Comparison of ENCODE assay signal across 17 mouse cellular contexts in the genomic region with DNA sequence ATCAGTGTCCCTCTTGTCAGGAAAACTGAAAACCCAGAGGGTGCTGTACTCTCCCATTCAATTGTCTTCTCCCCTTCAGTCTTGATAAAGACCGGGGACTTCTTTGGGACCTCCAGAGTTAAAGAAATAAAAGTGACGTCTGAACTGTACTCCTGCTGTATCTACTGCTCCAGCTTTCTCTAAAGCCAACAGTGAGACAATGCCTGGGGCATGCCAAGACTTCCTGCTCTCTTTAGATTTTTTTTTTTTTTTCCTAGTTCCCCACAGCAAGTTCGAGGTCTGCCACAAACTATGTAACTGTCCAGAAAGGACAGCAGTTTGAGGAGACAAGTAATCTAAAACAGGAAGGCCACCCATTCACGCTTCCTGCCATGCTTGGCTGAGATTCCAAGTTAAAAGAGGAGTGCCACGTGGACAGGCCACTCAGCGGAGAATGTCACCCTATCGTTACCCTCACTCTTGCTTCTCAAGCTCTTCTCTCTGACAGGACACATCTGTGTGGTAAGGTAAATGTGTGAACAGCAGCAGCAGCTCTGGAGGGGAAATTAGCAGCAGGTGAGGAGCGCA. TPM values are rescaled to one million over a fixed set of nuclear protein-coding genes. Genes with fewer than 3 reads are reported as not detected.
DNase-seq lines count a peak whose midpoint lies in the region; ATAC-seq and TF ChIP-seq lines count a peak whose summit lies in the region.
"Had no signal": no experiment of that assay in that cellular context is flagged by ENCODE, and none has a peak within 500 bp of the region (broad histone marks: within the 10 kb centered on the region; RNA-seq: fewer than 3 reads in every experiment).

No protein-coding gene starts in this region.

- WGBS in kidney, embryonic 15.5 days = 40% methylated on average over 8 of the region's 8 CpGs
- WGBS in heart, embryonic 11.5 days (ENCODE audit: insufficient replicate concordance) = 30% methylated on average over 8 of the region's 8 CpGs
- WGBS in intestine, postnatal 0 days = 48% methylated on average over 8 of the region's 8 CpGs
- WGBS in midbrain, embryonic 10.5 days = 80% methylated on average over 8 of the region's 8 CpGs

- no peak for TF ChIP-seq CTCF in intestine, postnatal 0 days (IDR thresholded peaks at IDR 0.05; ENCODE audit: low read depth)

- H3K9ac ChIP-seq in kidney, embryonic 15.5 days = no peak overlapping the region
- H3K9ac ChIP-seq in heart, embryonic 11.5 days (ENCODE audit: low read depth, low read length) = no peak overlapping the region
- no peak overlapping the region for H3K9ac ChIP-seq in intestine, postnatal 0 days (ENCODE audit: low read depth, low read length)
- H3K9ac ChIP-seq: embryonic facial prominence, embryonic 12.5 days had no signal

- no peaks in the 10 kb centered on the region for H3K36me3 ChIP-seq in kidney, embryonic 15.5 days
- no peaks in the 10 kb centered on the region for H3K36me3 ChIP-seq in heart, embryonic 11.5 days (ENCODE audit: control insufficient read depth, insufficient read depth, low read length)
- H3K36me3 ChIP-seq in intestine, postnatal 0 days (ENCODE audit: control insufficient read depth, insufficient read depth) = no peaks in the 10 kb centered on the region
- H3K36me3 ChIP-seq in midbrain, embryonic 10.5 days = no peaks in the 10 kb centered on the region
- H3K36me3 ChIP-seq: embryonic facial prominence, embryonic 12.5 days; G1E had no signal

- ATAC-seq in kidney, embryonic 15.5 days (replicated peaks; ENCODE audit: low FRiP score) = no peak
- ATAC-seq in heart, embryonic 11.5 days (replicated peaks; ENCODE audit: insufficient number of reproducible peaks, low FRiP score, low TSS enrichment) = 0 out of 2 replicates have a peak, but pooled peaks have one; percentile 39
- ATAC-seq in intestine, postnatal 0 days = no peak

- H3K9me3 ChIP-seq in kidney, embryonic 15.5 days (replicated peaks) = no peaks in the 10 kb centered on the region
- no peaks in the 10 kb centered on the region for H3K9me3 ChIP-seq in heart, embryonic 11.5 days (replicated peaks; ENCODE audit: control insufficient read depth, low read length)
- H3K9me3 ChIP-seq in intestine, postnatal 0 days (ENCODE audit: control insufficient read depth) = no peaks in the 10 kb centered on the region
- no peaks in the 10 kb centered on the region for H3K9me3 ChIP-seq in midbrain, embryonic 10.5 days (replicated peaks)
- H3K9me3 ChIP-seq: embryonic facial prominence, embryonic 12.5 days; G1E; megakaryocyte, embryonic 14.5 days had no signal

- peak overlapping the region; percentile 62; the same call in 1 of the 2 replicates for H3K27ac ChIP-seq in kidney, embryonic 15.5 days
- H3K27ac ChIP-seq in heart, embryonic 11.5 days (ENCODE audit: low read depth, low read length) = no peak overlapping the region
- H3K27ac ChIP-seq in intestine, postnatal 0 days (ENCODE audit: low read depth, low read length) = peak overlapping the region; percentile 35; the same call in 1 of the 2 replicates
- no peak overlapping the region for H3K27ac ChIP-seq in midbrain, embryonic 10.5 days (replicated peaks)
- H3K27ac ChIP-seq: embryonic facial prominence, embryonic 12.5 days had no signal

- H3K4me1 ChIP-seq in kidney, embryonic 15.5 days = peaks cover 38% of the 10 kb centered on the region
- H3K4me1 ChIP-seq in heart, embryonic 11.5 days (ENCODE audit: control insufficient read depth, insufficient read depth, low read length) = no peaks in the 10 kb centered on the region
- peaks cover 8% of the 10 kb centered on the region for H3K4me1 ChIP-seq in intestine, postnatal 0 days (replicated peaks; ENCODE audit: control insufficient read depth, insufficient read depth, low read length)
- H3K4me1 ChIP-seq in midbrain, embryonic 10.5 days = peaks cover 5% of the 10 kb centered on the region; the same call in 1 of the 2 replicates
- H3K4me1 ChIP-seq: embryonic facial prominence, embryonic 12.5 days had no signal

- no peaks in the 10 kb centered on the region for H3K27me3 ChIP-seq in kidney, embryonic 15.5 days
- no peaks in the 10 kb centered on the region for H3K27me3 ChIP-seq in heart, embryonic 11.5 days (ENCODE audit: control insufficient read depth, insufficient read depth, low read length)
- H3K27me3 ChIP-seq in intestine, postnatal 0 days (replicated peaks; ENCODE audit: control insufficient read depth, insufficient read depth, low read length) = no peaks in the 10 kb centered on the region
- no peaks in the 10 kb centered on the region for H3K27me3 ChIP-seq in midbrain, embryonic 10.5 days (ENCODE audit: low read depth, poor library complexity, severe bottlenecking)
- H3K27me3 ChIP-seq: embryonic facial prominence, embryonic 12.5 days had no signal

- peak overlapping the region; percentile 10 for H3K4me3 ChIP-seq in kidney, embryonic 15.5 days (replicated peaks)
- H3K4me3 ChIP-seq in heart, embryonic 11.5 days (ENCODE audit: low read depth, low read length) = no peak overlapping the region
- no peak overlapping the region for H3K4me3 ChIP-seq in intestine, postnatal 0 days (ENCODE audit: low read depth, low read length)
- H3K4me3 ChIP-seq in midbrain, embryonic 10.5 days = no peak overlapping the region
- H3K4me3 ChIP-seq: embryonic facial prominence, embryonic 12.5 days; megakaryocyte, embryonic 14.5 days had no signal

- DNase-seq in kidney, postnatal 10 days = no peak
- peak; percentile 36 for DNase-seq in brain, adult 2 months (ENCODE audit: low read depth, low spot score)
- no peak for DNase-seq in midbrain, embryonic 10.5 days (ENCODE audit: low spot score)
- no peak for DNase-seq in T-cell, adult 2 months (ENCODE audit: low spot score)
- no peak for DNase-seq in layer of hippocampus, postnatal 14 days (ENCODE audit: low spot score in 2 of 2)
- DNase-seq: adrenal gland, postnatal 25 days; cerebellum, postnatal 36 days had no signal

- peak overlapping the region; percentile 38 for H3K4me2 ChIP-seq in kidney, embryonic 15.5 days
- H3K4me2 ChIP-seq in heart, embryonic 11.5 days = no peak overlapping the region
- H3K4me2 ChIP-seq in intestine, postnatal 0 days (replicated peaks; ENCODE audit: low read depth) = peak overlapping the region; percentile 48
- H3K4me2 ChIP-seq: embryonic facial prominence, embryonic 12.5 days; liver, embryonic 11.5 days had no signal

RNA-seq across cellular contexts. Expression of a gene that starts 20.8 kb away (rescaled TPM):
- polyA plus RNA-seq in kidney, embryonic 15.5 days (2015; fragmentation: Nextera tagmentation; extraction: Ambion mirVana) = 22.2 and 27.5 TPM in 2 replicates
- polyA plus RNA-seq in heart, embryonic 11.5 days (2014; fragmentation: Nextera tagmentation; extraction: Ambion mirVana) = 0.33 TPM in 1 of 2 replicates, not detected in the other
- polyA plus RNA-seq in intestine, postnatal 0 days (2015; fragmentation: Nextera tagmentation; extraction: Ambion mirVana) = 19.8 and 24.3 TPM in 2 replicates
- polyA plus RNA-seq in midbrain, embryonic 10.5 days (2016; fragmentation: Nextera tagmentation; extraction: Ambion mirVana) = not detected in 2 replicates
- total RNA-seq in layer of hippocampus, postnatal 14 days (2021) = not detected
- total RNA-seq: heart, postnatal 36 days; layer of hippocampus, adult 18-20 months had no signal
- polyA plus RNA-seq: forebrain, embryonic 11.5 days had no signal

Comparison
In these comparisons a context has a peak if more than half of its experiments do, and no peak if none do; other contexts are left out.
1. H3K27ac ChIP-seq: peak in kidney, embryonic 15.5 days (single experiment) and intestine, postnatal 0 days (single experiment); none in heart, embryonic 11.5 days (single experiment) and midbrain, embryonic 10.5 days (single experiment).
2. RNA of a gene that starts 20.8 kb away (polyA plus RNA-seq): 19.8 to 24.3 TPM in intestine, postnatal 0 days and 22.2 to 27.5 TPM in kidney, embryonic 15.5 days; 0.33 TPM in heart, embryonic 11.5 days and not detected in midbrain, embryonic 10.5 days; every median in the first group is over 10 times any median in the second.